Mouse (Mus musculus): Measurements from ENCODE around the gene Crim1. TPM values are rescaled to one million over a fixed set of nuclear protein-coding genes. Genes with fewer than 3 reads are reported as not detected.

Crim1 gene
- polyA plus RNA-seq, 1 experiment from 2014 or later, result 2.5 TPM

- no peak for ATAC-seq (replicated peaks; ENCODE audit: insufficient number of reproducible peaks, insufficient read depth, low FRiP score, low read depth)
- H3K4me2 ChIP-seq, result no peak overlapping the region
- WGBS, result 81% methylated on average over 4 of the region's 4 CpGs
Measured at GRCm38 (mm10) chr17:78357753-78358152, 157.7 kb downstream of the Crim1 start.

GRCm38 (mm10) chr17:78358251-78358726, 158.2 kb downstream of the Crim1 start:
- H3K36me3 ChIP-seq, result no peaks in the 10 kb centered on the region
- no peak overlapping the region for H3K27ac ChIP-seq
- 65% methylated on average over 7 of the region's 7 CpGs for WGBS
- H3K27me3 ChIP-seq, result no peaks in the 10 kb centered on the region
- peaks cover 7% of the 10 kb centered on the region; the same call in 1 of the 2 replicates for H3K4me1 ChIP-seq (replicated peaks)
- no peak overlapping the region for H3K9ac ChIP-seq
- H3K9me3 ChIP-seq (replicated peaks), result no peaks in the 10 kb centered on the region
- ATAC-seq (replicated peaks; ENCODE audit: insufficient number of reproducible peaks, insufficient read depth, low FRiP score, low read depth), result no peak
- H3K4me2 ChIP-seq, result no peak overlapping the region
- no peak overlapping the region for H3K4me3 ChIP-seq

More at GRCm38 (mm10) chr17:78357753-78358152, 157.7 kb downstream of the Crim1 start:
- H3K27me3 ChIP-seq, result no peaks in the 10 kb centered on the region
- H3K27ac ChIP-seq, result no peak overlapping the region
- H3K4me3 ChIP-seq, result no peak overlapping the region
- H3K4me1 ChIP-seq (replicated peaks), result peaks cover 7% of the 10 kb centered on the region; the same call in 1 of the 2 replicates
- H3K9ac ChIP-seq, result no peak overlapping the region
- no peaks in the 10 kb centered on the region for H3K36me3 ChIP-seq
- H3K9me3 ChIP-seq (replicated peaks), result no peaks in the 10 kb centered on the region

GRCm38 (mm10) chr17:78361939-78362728, 162.1 kb downstream of the Crim1 start:
- 0 out of 2 replicates have a peak, but pooled peaks have one; percentile 32 for ATAC-seq (replicated peaks; ENCODE audit: insufficient number of reproducible peaks, insufficient read depth, low FRiP score, low read depth)
- WGBS, result 65% methylated on average over 13 of the region's 13 CpGs
- peak overlapping the region; percentile 12; the same call in 1 of the 2 replicates for H3K4me2 ChIP-seq
- H3K4me3 ChIP-seq, result no peak overlapping the region
- no peaks in the 10 kb centered on the region for H3K4me1 ChIP-seq (replicated peaks)
- no peaks in the 10 kb centered on the region for H3K36me3 ChIP-seq
- no peak overlapping the region for H3K9ac ChIP-seq
- no peaks in the 10 kb centered on the region for H3K27me3 ChIP-seq
- H3K9me3 ChIP-seq (replicated peaks), result no peaks in the 10 kb centered on the region
- peak overlapping the region; percentile 39 for H3K27ac ChIP-seq

- WGBS, result 80% methylated on average over 23 of the region's 23 CpGs
- Histone ChIP-seq H3K4me2 (no peak overlapping the region), H3K27me3 (no peaks in the 10 kb centered on the region), H3K9ac (no peak overlapping the region), H3K4me1 (replicated peaks) (no peaks in the 10 kb centered on the region), H3K4me3 (no peak overlapping the region), H3K36me3 (0 out of 2 replicates have a peak, but pooled peaks cover 3% of the 10 kb centered on the region), H3K27ac (no peak overlapping the region), H3K9me3 (replicated peaks) (no peaks in the 10 kb centered on the region)
- no peak for ATAC-seq (replicated peaks; ENCODE audit: insufficient number of reproducible peaks, insufficient read depth, low FRiP score, low read depth)
Measured at GRCm38 (mm10) chr17:78364555-78365302, 164.7 kb downstream of the Crim1 start.

- no peak overlapping the region for H3K9ac ChIP-seq
- no peak for ATAC-seq (replicated peaks; ENCODE audit: insufficient number of reproducible peaks, insufficient read depth, low FRiP score, low read depth)
- no peaks in the 10 kb centered on the region for H3K9me3 ChIP-seq (replicated peaks)
- WGBS, result 70% methylated on average over 7 of the region's 7 CpGs
- H3K4me3 ChIP-seq, result no peak overlapping the region
- no peaks in the 10 kb centered on the region for H3K4me1 ChIP-seq (replicated peaks)
- 0 out of 2 replicates have a peak, but pooled peaks cover 3% of the 10 kb centered on the region for H3K36me3 ChIP-seq
- H3K27ac ChIP-seq, result no peak overlapping the region
- H3K4me2 ChIP-seq, result no peak overlapping the region
- H3K27me3 ChIP-seq, result no peaks in the 10 kb centered on the region
Measured at GRCm38 (mm10) chr17:78366070-78366469, 166.0 kb downstream of the Crim1 start.

GRCm38 (mm10) chr17:78368481-78368880, 168.4 kb downstream of the Crim1 start:
- Histone ChIP-seq H3K27ac (no peak overlapping the region), H3K9ac (no peak overlapping the region), H3K4me1 (replicated peaks) (no peaks in the 10 kb centered on the region), H3K4me3 (no peak overlapping the region), H3K36me3 (0 out of 2 replicates have a peak, but pooled peaks cover 3% of the 10 kb centered on the region), H3K27me3 (no peaks in the 10 kb centered on the region), H3K4me2 (no peak overlapping the region), H3K9me3 (replicated peaks) (no peaks in the 10 kb centered on the region)
- WGBS, result 81% methylated on average over 8 of the region's 8 CpGs
- ATAC-seq (replicated peaks; ENCODE audit: insufficient number of reproducible peaks, insufficient read depth, low FRiP score, low read depth), result no peak

- no peaks in the 10 kb centered on the region for H3K9me3 ChIP-seq (replicated peaks)
- H3K4me2 ChIP-seq, result no peak overlapping the region
- 0 out of 2 replicates have a peak, but pooled peaks cover 3% of the 10 kb centered on the region for H3K36me3 ChIP-seq
- no peaks in the 10 kb centered on the region for H3K27me3 ChIP-seq
- no peaks in the 10 kb centered on the region for H3K4me1 ChIP-seq (replicated peaks)
- no peak overlapping the region for H3K9ac ChIP-seq
- WGBS, result 46% methylated on average over 1 of the region's 1 CpGs
- no peak for ATAC-seq (replicated peaks; ENCODE audit: insufficient number of reproducible peaks, insufficient read depth, low FRiP score, low read depth)
- no peak overlapping the region for H3K27ac ChIP-seq
- no peak overlapping the region for H3K4me3 ChIP-seq
Measured at GRCm38 (mm10) chr17:78370445-78370844, 170.4 kb downstream of the Crim1 start.

GRCm38 (mm10) chr17:78373174-78373573, 173.1 kb downstream of the Crim1 start:
- H3K4me3 ChIP-seq, result no peak overlapping the region
- H3K4me1 ChIP-seq (replicated peaks), result peaks cover 2% of the 10 kb centered on the region; the same call in 1 of the 2 replicates
- no peak overlapping the region for H3K4me2 ChIP-seq
- ATAC-seq (replicated peaks; ENCODE audit: insufficient number of reproducible peaks, insufficient read depth, low FRiP score, low read depth), result no peak
- 88% methylated on average over 6 of the region's 6 CpGs for WGBS
- H3K27me3 ChIP-seq, result no peaks in the 10 kb centered on the region
- peaks cover 5% of the 10 kb centered on the region; the same call in 1 of the 2 replicates for H3K36me3 ChIP-seq
- H3K9ac ChIP-seq, result no peak overlapping the region
- H3K27ac ChIP-seq, result no peak overlapping the region
- no peaks in the 10 kb centered on the region for H3K9me3 ChIP-seq (replicated peaks)

GRCm38 (mm10) chr17:78373849-78374248, 173.8 kb downstream of the Crim1 start:
- H3K4me3 ChIP-seq, result no peak overlapping the region
- no peak overlapping the region for H3K27ac ChIP-seq
- peaks cover 8% of the 10 kb centered on the region; the same call in 1 of the 2 replicates for H3K36me3 ChIP-seq
- peaks cover 2% of the 10 kb centered on the region; the same call in 1 of the 2 replicates for H3K4me1 ChIP-seq (replicated peaks)
- no peaks in the 10 kb centered on the region for H3K27me3 ChIP-seq
- 90% methylated on average over 8 of the region's 8 CpGs for WGBS
- no peak for ATAC-seq (replicated peaks; ENCODE audit: insufficient number of reproducible peaks, insufficient read depth, low FRiP score, low read depth)
- no peak overlapping the region for H3K9ac ChIP-seq
- no peak overlapping the region for H3K4me2 ChIP-seq
- no peaks in the 10 kb centered on the region for H3K9me3 ChIP-seq (replicated peaks)

GRCm38 (mm10) chr17:78374756-78375155, 174.7 kb downstream of the Crim1 start:
- peaks cover 6% of the 10 kb centered on the region; the same call in 1 of the 2 replicates for H3K36me3 ChIP-seq
- no peak overlapping the region for H3K9ac ChIP-seq
- H3K27ac ChIP-seq, result peak overlapping the region; percentile 43; the same call in 1 of the 2 replicates
- no peak for ATAC-seq (replicated peaks; ENCODE audit: insufficient number of reproducible peaks, insufficient read depth, low FRiP score, low read depth)
- peaks cover 2% of the 10 kb centered on the region; the same call in 1 of the 2 replicates for H3K4me1 ChIP-seq (replicated peaks)
- no peaks in the 10 kb centered on the region for H3K9me3 ChIP-seq (replicated peaks)
- 67% methylated on average over 10 of the region's 10 CpGs for WGBS
- H3K27me3 ChIP-seq, result no peaks in the 10 kb centered on the region
- H3K4me3 ChIP-seq, result no peak overlapping the region
- H3K4me2 ChIP-seq, result no peak overlapping the region

GRCm38 (mm10) chr17:78376587-78376986, 176.5 kb downstream of the Crim1 start:
- no peak overlapping the region for H3K27ac ChIP-seq
- 44% methylated on average over 8 of the region's 8 CpGs for WGBS

More at GRCm38 (mm10) chr17:78376587-78376986, 176.5 kb downstream of the Crim1 start:
- H3K4me3 ChIP-seq, result no peak overlapping the region
- H3K4me2 ChIP-seq, result no peak overlapping the region
- no peak for ATAC-seq (replicated peaks; ENCODE audit: insufficient number of reproducible peaks, insufficient read depth, low FRiP score, low read depth)
- H3K9me3 ChIP-seq (replicated peaks), result no peaks in the 10 kb centered on the region
- no peaks in the 10 kb centered on the region for H3K27me3 ChIP-seq
- H3K9ac ChIP-seq, result no peak overlapping the region
- peaks cover 9% of the 10 kb centered on the region; the same call in 1 of the 2 replicates for H3K36me3 ChIP-seq
- peaks cover 2% of the 10 kb centered on the region; the same call in 1 of the 2 replicates for H3K4me1 ChIP-seq (replicated peaks)
